Mouse (Mus musculus) limb, embryonic 12.5 days (tissue): ENCODE results near the gene Grn. TPM values are rescaled to one million over a fixed set of nuclear protein-coding genes. Genes with fewer than 3 reads are reported as not detected.

Source experiments
- ATAC-seq: fragments of 200-750 bp; cut with Nextera tagmentation; 2 replicates; pipeline ENCODE4 v1.8.0; 2017; ENCODE audit warnings: low read depth, moderate TSS enrichment; ENCODE audit not compliant: insufficient number of reproducible peaks, insufficient read depth, low FRiP score, low TSS enrichment
- H3K27ac ChIP-seq: fragments of 300-500 bp; sonication (generic); 2 replicates; pipeline ENCODE4 v1.5.1; 2016; ENCODE audit warnings: mild to moderate bottlenecking, moderate library complexity
- H3K27me3 ChIP-seq: fragments of 300-500 bp; sonication (generic); 2 replicates; pipeline ENCODE4 v1.6.1; 2016; ENCODE audit warnings: mild to moderate bottlenecking, moderate library complexity
- H3K36me3 ChIP-seq: fragments of 300-500 bp; sonication (generic); 2 replicates; pipeline ENCODE4 v1.6.1; 2016; ENCODE audit warnings: mild to moderate bottlenecking, moderate library complexity
- H3K4me1 ChIP-seq: fragments of 300-500 bp; sonication (generic); replicated peaks from 2 replicates; pipeline ENCODE4 v1.6.1; 2016
- H3K4me2 ChIP-seq: fragments of 300-500 bp; sonication (generic); 2 replicates; pipeline ENCODE4 v1.6.1; 2016; ENCODE audit warnings: mild to moderate bottlenecking, moderate library complexity
- H3K4me3 ChIP-seq: fragments of 300-500 bp; sonication (generic); replicated peaks from 2 replicates; pipeline ENCODE4 v1.5.1; 2016; ENCODE audit warnings: mild to moderate bottlenecking
- H3K9ac ChIP-seq: fragments of 300-500 bp; sonication (generic); replicated peaks from 2 replicates; pipeline ENCODE4 v1.6.1; 2016; ENCODE audit warnings: mild to moderate bottlenecking, moderate library complexity
- H3K9me3 ChIP-seq: fragments of 300-500 bp; sonication (generic); 2 replicates; pipeline ENCODE4 v1.6.1; 2016; ENCODE audit warnings: mild to moderate bottlenecking, moderate library complexity
- WGBS: fragments of 180-500 bp; shearing (Covaris S2); methylation state at CpG from one replicate; pipeline ENCODE4 v1.1.7; 2016; 5-methylcytosine and 5-hydroxymethylcytosine counted together
- polyA plus RNA-seq: library from polyadenylated mRNA; unstranded; fragments of >200 nt; fragmentation: Nextera tagmentation; extraction: Ambion mirVana; gene quantifications from 2 replicates; pipeline ENCODE4 v1.2.1, GENCODE M21; 2016

Gene Grn
- polyA plus RNA-seq, 1 experiment from 2014 or later: 101 TPM

GRCm38 (mm10) chr11:102445891-102446361 lies 15.8 kb downstream of the Grn start:
- no peak for ATAC-seq
- H3K27ac ChIP-seq: peak overlapping the region; percentile 90
- H3K4me1 ChIP-seq: peaks cover 38% of the 10 kb centered on the region

DNA sequence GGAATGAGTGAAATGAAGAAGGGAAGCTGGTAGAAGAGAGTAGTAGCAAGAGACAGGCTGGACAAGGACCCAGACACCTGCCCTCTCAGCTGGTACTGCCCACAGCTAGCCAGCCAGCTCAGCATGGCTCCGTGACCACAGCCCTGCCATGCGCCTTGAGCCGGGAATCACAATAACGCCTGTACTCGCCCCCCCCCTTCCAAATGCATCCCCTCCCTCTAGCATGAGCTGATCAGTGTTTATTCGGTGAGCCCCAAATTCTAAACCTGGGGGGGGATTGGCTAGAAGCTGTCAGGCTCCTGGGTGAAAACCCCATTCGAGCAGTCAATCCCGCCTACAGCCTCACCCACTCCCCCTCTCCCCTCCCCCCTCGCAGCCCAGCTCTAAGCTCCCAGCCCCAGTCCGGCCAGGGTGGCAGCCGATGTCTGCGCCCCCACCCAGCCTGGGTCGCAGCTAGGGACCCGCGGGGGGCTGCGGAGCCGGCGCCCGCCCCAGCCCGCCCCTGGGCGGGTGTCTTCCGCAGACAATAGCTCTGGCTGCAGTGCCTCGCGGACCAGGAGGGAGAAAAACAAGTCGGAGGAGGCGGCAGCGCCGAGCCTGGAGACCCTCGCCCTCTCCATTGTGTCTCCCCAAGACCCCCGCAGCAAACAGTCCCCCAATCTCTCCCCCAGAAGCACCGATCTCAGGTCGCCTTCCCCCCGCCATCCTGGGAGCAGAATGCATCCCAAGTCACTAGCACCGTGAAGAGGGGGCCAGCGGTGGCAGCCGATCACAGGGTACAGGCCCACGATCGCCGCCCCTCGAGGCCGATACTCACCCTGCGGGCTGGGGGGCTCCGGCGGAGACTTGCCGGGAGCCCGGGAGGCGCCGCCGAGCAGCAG lies 16.7 kb downstream of the Grn start:
- Histone ChIP-seq H3K4me2 (peak overlapping the region; percentile 93), H3K36me3 (peaks cover 21% of the 10 kb centered on the region), H3K9me3 (no peaks in the 10 kb centered on the region), H3K9ac (peak overlapping the region; percentile 95), H3K4me3 (peak overlapping the region; percentile 95), H3K27ac (peak overlapping the region; percentile 90), H3K4me1 (peaks cover 38% of the 10 kb centered on the region), H3K27me3 (peaks cover 32% of the 10 kb centered on the region)
- WGBS: under 1% methylated on average over 48 of the region's 49 CpGs
- peak; percentile 48 for ATAC-seq

More at GRCm38 (mm10) chr11:102445891-102446361, 15.8 kb downstream of the Grn start:
- peaks cover 29% of the 10 kb centered on the region for H3K27me3 ChIP-seq
- 10% methylated on average over 7 of the region's 7 CpGs for WGBS
- peak overlapping the region; percentile 95 for H3K9ac ChIP-seq
- H3K36me3 ChIP-seq: peaks cover 30% of the 10 kb centered on the region
- H3K4me3 ChIP-seq: peak overlapping the region; percentile 95
- peak overlapping the region; percentile 93 for H3K4me2 ChIP-seq
- H3K9me3 ChIP-seq: no peaks in the 10 kb centered on the region

DNA sequence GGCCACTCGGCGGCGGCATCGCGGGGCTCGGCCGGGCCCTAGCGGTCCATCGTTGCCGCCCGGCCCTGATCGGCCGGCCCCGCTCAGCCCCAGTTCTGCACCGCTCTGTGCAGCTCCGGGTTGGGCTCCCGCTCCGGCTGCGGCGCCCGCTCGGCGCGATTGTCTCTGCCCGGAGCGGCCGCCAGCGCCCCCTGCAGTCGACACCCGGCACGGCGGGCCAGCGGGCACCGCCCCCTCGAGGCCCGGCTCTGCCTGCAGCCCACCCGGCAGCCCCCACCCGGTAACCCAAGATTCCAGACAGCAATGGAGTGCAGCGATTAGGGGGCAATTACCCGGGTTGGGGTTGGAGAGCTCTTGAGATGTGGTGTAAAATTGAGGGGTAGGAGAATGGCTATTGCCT lies 17.4 kb downstream of the Grn start, which contains the start of gene Fam171a2:
Fam171a2 (minus strand) TSS at position 186 of the 400 bp plus-strand sequence.
- Histone ChIP-seq H3K27me3 (peaks cover 39% of the 10 kb centered on the region), H3K36me3 (peaks cover 14% of the 10 kb centered on the region), H3K4me1 (peaks cover 38% of the 10 kb centered on the region), H3K4me2 (peak within 1 kb of the TSS; percentile 93), H3K27ac (peak within 1 kb of the TSS; percentile 90), H3K9ac (peak within 1 kb of the TSS; percentile 95), H3K9me3 (no peaks in the 10 kb centered on the region), H3K4me3 (peak within 1 kb of the TSS; percentile 95)
- WGBS: under 1% methylated on average over 39 of the region's 40 CpGs
- ATAC-seq: peak; percentile 70

GRCm38 (mm10) chr11:102448327-102448726 lies 18.2 kb downstream of the Grn start:
- Histone ChIP-seq H3K27ac (no peak overlapping the region), H3K4me1 (peaks cover 38% of the 10 kb centered on the region), H3K9me3 (no peaks in the 10 kb centered on the region), H3K27me3 (peaks cover 47% of the 10 kb centered on the region), H3K36me3 (peaks cover 8% of the 10 kb centered on the region), H3K9ac (0 out of 2 replicates have a peak overlapping the region, but pooled peaks have one; percentile 12), H3K4me3 (peak overlapping the region; percentile 95), H3K4me2 (no peak overlapping the region)
- 16% methylated on average over 8 of the region's 8 CpGs for WGBS
- ATAC-seq: no peak

DNA sequence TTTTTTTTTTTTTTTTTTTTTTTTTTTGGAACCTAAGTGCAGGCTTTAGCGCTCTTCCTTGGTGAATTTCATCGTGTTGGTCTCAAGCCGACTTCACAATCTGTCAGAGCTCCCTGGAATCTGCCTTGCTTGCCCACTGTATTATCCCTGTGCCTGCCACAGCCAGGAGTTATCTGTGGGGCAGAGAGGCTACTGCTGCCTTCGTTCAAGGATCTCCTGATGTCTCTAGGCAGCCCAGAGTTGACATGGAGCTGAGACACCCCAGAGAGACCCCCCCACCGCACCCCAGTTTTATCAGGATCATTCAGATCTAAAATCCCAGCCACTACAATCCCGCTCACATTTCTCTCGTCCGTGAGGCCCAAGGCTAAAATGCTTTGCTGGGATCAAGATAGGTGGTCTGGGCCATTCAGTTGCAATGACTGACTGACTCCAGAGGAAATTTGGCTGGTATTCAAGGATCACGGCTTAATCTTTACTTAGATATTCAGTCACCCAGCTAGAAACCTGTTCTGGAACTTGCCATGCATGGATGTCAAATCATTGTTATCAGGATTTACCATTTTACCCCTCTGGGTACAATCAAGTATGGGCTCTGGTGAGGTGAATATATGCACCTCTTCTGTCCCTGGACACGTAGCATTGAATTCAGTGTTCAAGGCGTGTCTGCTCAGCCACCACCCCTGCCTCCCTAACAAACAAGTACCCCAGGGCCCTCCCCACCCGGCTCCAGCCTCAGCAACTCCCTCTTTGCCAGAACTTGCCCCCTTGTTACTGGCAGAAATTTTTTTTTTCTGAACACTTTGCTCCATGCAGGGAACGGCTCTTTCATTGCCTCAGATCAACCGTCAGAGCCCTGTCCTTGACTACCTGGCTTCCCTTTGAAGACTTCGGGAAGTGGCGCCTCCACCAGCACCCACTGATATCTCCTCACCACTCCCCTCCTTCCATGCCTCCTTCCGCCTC lies 19.2 kb downstream of the Grn start:
- ATAC-seq: no peak
- peaks cover 35% of the 10 kb centered on the region for H3K4me1 ChIP-seq
- no peaks in the 10 kb centered on the region for H3K36me3 ChIP-seq
- H3K4me2 ChIP-seq: no peak overlapping the region
- H3K27me3 ChIP-seq: peaks cover 56% of the 10 kb centered on the region
- no peaks in the 10 kb centered on the region for H3K9me3 ChIP-seq
- H3K27ac ChIP-seq: no peak overlapping the region
- H3K9ac ChIP-seq: no peak overlapping the region
- H3K4me3 ChIP-seq: no peak overlapping the region
- 42% methylated on average over 17 of the region's 17 CpGs for WGBS

GRCm38 (mm10) chr11:102453131-102453530 lies 23.0 kb downstream of the Grn start:
- peaks cover 24% of the 10 kb centered on the region for H3K4me1 ChIP-seq
- H3K36me3 ChIP-seq: no peaks in the 10 kb centered on the region
- H3K9ac ChIP-seq: no peak overlapping the region
- H3K4me2 ChIP-seq: no peak overlapping the region
- no peaks in the 10 kb centered on the region for H3K9me3 ChIP-seq
- H3K27ac ChIP-seq: no peak overlapping the region
- 22% methylated on average over 10 of the region's 10 CpGs for WGBS
- no peak overlapping the region for H3K4me3 ChIP-seq
- ATAC-seq: no peak
- peaks cover 81% of the 10 kb centered on the region for H3K27me3 ChIP-seq

GRCm38 (mm10) chr11:102455740-102456396 lies 25.8 kb downstream of the Grn start:
- H3K9ac ChIP-seq: peak overlapping the region; percentile 53
- peak overlapping the region; percentile 55 for H3K4me3 ChIP-seq
- H3K36me3 ChIP-seq: no peaks in the 10 kb centered on the region
- peak overlapping the region; percentile 64 for H3K27ac ChIP-seq
- H3K4me2 ChIP-seq: peak overlapping the region; percentile 97
- ATAC-seq: peak; percentile 90
- H3K9me3 ChIP-seq: no peaks in the 10 kb centered on the region
- WGBS: under 1% methylated on average over 38 of the region's 40 CpGs
- peaks cover 63% of the 10 kb centered on the region for H3K27me3 ChIP-seq
- H3K4me1 ChIP-seq: peaks cover 18% of the 10 kb centered on the region

DNA sequence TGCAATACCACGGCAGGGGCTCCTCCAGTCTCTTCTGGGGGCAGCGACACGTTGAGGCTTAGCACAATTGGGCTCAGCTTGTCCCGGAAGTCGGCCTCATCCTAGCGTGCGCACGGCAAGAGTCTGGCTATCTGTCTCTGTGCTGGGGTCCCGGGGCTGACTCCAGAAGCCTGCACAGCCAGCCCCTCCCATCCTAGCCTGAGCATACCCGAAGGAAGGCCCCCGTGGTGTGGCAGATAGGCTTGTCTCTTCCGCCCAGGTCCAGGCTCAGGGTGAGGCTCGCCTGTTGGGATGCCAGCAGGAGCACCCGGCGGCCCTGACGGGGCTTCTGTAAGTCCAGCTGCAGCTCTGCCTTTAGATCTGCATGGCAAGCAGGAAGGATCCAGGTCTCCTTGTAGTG lies 30.4 kb downstream of the Grn start:
- Histone ChIP-seq H3K4me2 (no peak overlapping the region), H3K36me3 (no peaks in the 10 kb centered on the region), H3K27ac (no peak overlapping the region), H3K27me3 (peaks cover 44% of the 10 kb centered on the region), H3K9ac (no peak overlapping the region), H3K4me3 (no peak overlapping the region), H3K4me1 (peaks cover 10% of the 10 kb centered on the region), H3K9me3 (no peaks in the 10 kb centered on the region)
- 55% methylated on average over 16 of the region's 16 CpGs for WGBS
- ATAC-seq: no peak

GRCm38 (mm10) chr11:102461764-102462163 lies 31.6 kb downstream of the Grn start:
- Histone ChIP-seq H3K9me3 (no peaks in the 10 kb centered on the region), H3K4me1 (peaks cover 11% of the 10 kb centered on the region), H3K4me2 (no peak overlapping the region), H3K27me3 (peaks cover 48% of the 10 kb centered on the region), H3K9ac (no peak overlapping the region), H3K27ac (no peak overlapping the region), H3K36me3 (no peaks in the 10 kb centered on the region), H3K4me3 (no peak overlapping the region)
- ATAC-seq: no peak
- 81% methylated on average over 3 of the region's 3 CpGs for WGBS

DNA sequence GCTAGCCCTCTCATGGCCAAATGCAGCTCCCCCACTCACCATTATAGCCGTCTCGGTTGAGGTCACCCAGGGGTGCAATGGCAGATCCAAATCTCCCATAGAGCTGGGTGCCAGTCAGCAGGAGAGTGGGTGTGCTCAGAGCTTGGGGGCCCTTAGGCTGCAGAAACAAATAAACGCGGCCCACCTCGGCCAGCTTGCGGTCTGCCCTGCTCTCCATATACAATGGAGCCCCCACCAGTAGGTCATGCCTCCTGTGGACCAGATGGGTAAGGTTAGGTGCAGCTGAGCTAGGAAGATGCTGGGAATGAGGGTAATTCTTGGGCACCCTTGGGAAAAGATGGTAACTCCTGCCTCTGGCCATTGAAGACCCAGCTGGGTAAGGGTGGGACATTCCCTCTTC lies 34.8 kb downstream of the Grn start:
- no peak overlapping the region for H3K4me3 ChIP-seq
- ATAC-seq: no peak
- WGBS: 96% methylated on average over 6 of the region's 6 CpGs
- H3K27me3 ChIP-seq: peaks cover 40% of the 10 kb centered on the region
- no peak overlapping the region for H3K9ac ChIP-seq
- no peaks in the 10 kb centered on the region for H3K9me3 ChIP-seq
- no peak overlapping the region for H3K4me2 ChIP-seq
- no peaks in the 10 kb centered on the region for H3K36me3 ChIP-seq
- peaks cover 22% of the 10 kb centered on the region for H3K4me1 ChIP-seq
- H3K27ac ChIP-seq: no peak overlapping the region
